Mouse (Mus musculus): ENCODE results near the gene Zfp609.
A peak's percentile ranks its signal among the peaks of the same experiment; 100 is the strongest.

DNA sequence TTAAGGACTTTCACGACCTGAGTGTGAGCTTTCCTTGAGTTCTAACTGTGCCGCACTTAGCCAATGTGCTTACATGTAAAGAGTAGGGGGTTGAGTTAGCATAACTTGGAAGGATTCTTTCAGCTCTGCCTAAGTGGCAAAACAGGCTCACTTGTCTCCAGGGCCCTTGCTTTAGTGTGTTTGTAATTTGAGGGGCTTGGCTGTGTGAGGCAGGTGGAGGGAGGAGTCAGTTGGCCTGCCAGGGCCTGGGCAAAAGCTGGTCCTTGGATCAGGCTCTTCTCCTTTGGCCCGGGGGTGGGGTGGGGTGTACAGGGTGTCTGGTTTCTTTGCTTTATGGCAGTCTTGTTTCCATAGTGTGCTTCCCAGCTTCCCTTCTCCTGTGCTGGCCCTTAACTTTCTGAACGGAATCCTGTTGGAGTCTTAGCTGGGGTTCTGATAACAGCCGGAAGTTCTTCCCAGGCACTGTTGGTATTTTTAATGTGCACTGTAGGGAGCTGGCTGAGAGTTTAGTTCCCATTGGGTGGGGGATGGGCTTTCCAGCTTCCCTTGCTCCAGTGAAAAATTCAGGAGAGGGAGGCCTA lies 148.1 kb downstream of the Zfp609 start:
- TF ChIP-seq EP300 (IDR thresholded peaks at IDR 0.05; ENCODE audit: insufficient read depth, low read depth, low read length) (0 out of 2 replicates have a peak, but pooled peaks have one; percentile 52), CTCF (IDR thresholded peaks at IDR 0.05; ENCODE audit: low read depth, low read length) (no peak)

All from ES-Bruce4 (cell line).